Mouse (Mus musculus): ENCODE data around the gene 1700001J03Rik. TPM values are rescaled to one million over a fixed set of nuclear protein-coding genes. Genes with fewer than 3 reads are reported as not detected.
"Not testable (repeated sequence)": the region's sequence is repeated elsewhere in the genome, so short reads cannot be mapped to it uniquely, and the experiment has no call there.

Gene 1700001J03Rik
- polyA plus RNA-seq, 1 experiment: 1.3 TPM

- no peak for DNase-seq (ENCODE audit: extremely low spot score in 1 of 2, low spot score in 1 of 2)
Observed at GRCm38 (mm10) chr5:146190093-146190492, 5.0 kb upstream of the 1700001J03Rik start.

- no peak for DNase-seq (ENCODE audit: extremely low spot score in 1 of 2, low spot score in 1 of 2)
Observed at GRCm38 (mm10) chr5:146188712-146189111, 3.6 kb upstream of the 1700001J03Rik start.

- no peak for DNase-seq (ENCODE audit: extremely low spot score in 1 of 2, low spot score in 1 of 2)
Observed at GRCm38 (mm10) chr5:146188144-146188543, 3.0 kb upstream of the 1700001J03Rik start.

GRCm38 (mm10) chr5:146187441-146187840, 2.3 kb upstream of the 1700001J03Rik start:
- peak in 1 of 2 experiments; percentile 75 for DNase-seq (ENCODE audit: extremely low spot score in 1 of 2, low spot score in 1 of 2)

- DNase-seq (ENCODE audit: extremely low spot score in 1 of 2, low spot score in 1 of 2): peak in 1 of 2 experiments; percentile 24
Observed at GRCm38 (mm10) chr5:146172744-146173143, 12.4 kb downstream of the 1700001J03Rik start.

GRCm38 (mm10) chr5:146170621-146171020, 14.5 kb downstream of the 1700001J03Rik start, which contains the start of gene Gm6309:
TSS of gene Gm6309 (minus strand) at chr5:146170721.
- not testable (repeated sequence) for DNase-seq (ENCODE audit: extremely low spot score in 1 of 2, low spot score in 1 of 2)

GRCm38 (mm10) chr5:146160439-146160838, 24.7 kb downstream of the 1700001J03Rik start, which contains the start of gene Gm5565:
TSS of gene Gm5565 (minus strand) at chr5:146160539.
- not testable (repeated sequence) for DNase-seq (ENCODE audit: extremely low spot score in 1 of 2, low spot score in 1 of 2)

GRCm38 (mm10) chr5:146158326-146158725, 26.8 kb downstream of the 1700001J03Rik start:
- not testable (repeated sequence) for DNase-seq (ENCODE audit: extremely low spot score in 1 of 2, low spot score in 1 of 2)

GRCm38 (mm10) chr5:146150454-146150853, 34.6 kb downstream of the 1700001J03Rik start:
- no peak for DNase-seq (ENCODE audit: extremely low spot score in 1 of 2, low spot score in 1 of 2)

GRCm38 (mm10) chr5:146147903-146148302, 37.2 kb downstream of the 1700001J03Rik start:
- no peak for DNase-seq (ENCODE audit: extremely low spot score in 1 of 2, low spot score in 1 of 2)

Other genes starting within 250 kb of the 1700001J03Rik start
- gene Cyp3a25, start 175.7 kb downstream of the 1700001J03Rik start, polyA plus RNA-seq (2012; rRNA removed): not detected in 2 replicates
- not detected in 2 replicates for gene Cyp3a59, start 106.0 kb downstream of the 1700001J03Rik start, polyA plus RNA-seq (2012; rRNA removed)
- gene Gm5565, start 24.8 kb downstream of the 1700001J03Rik start, polyA plus RNA-seq (2012; rRNA removed): not detected in 2 replicates
- not detected in 2 replicates for gene Gm6309, start 14.6 kb downstream of the 1700001J03Rik start, polyA plus RNA-seq (2012; rRNA removed)
- 41.4 and 45.2 TPM in 2 replicates for gene Rnf6, start 36.3 kb upstream of the 1700001J03Rik start, polyA plus RNA-seq (2012; rRNA removed)
- gene Cdk8, start 45.9 kb upstream of the 1700001J03Rik start, polyA plus RNA-seq (2012; rRNA removed): 36.0 and 38.4 TPM in 2 replicates
- gene Wasf3, start 199.7 kb upstream of the 1700001J03Rik start, polyA plus RNA-seq (2012; rRNA removed): 65.3 and 67.9 TPM in 2 replicates